Mouse (Mus musculus) stomach, postnatal 0 days (tissue): Measurements from ENCODE around the gene Cntrob.

ENCODE experiments used
- CTCF ChIP-seq: IDR thresholded peaks from 2 replicates; pipeline ENCODE4 v1.5.1; 2016; ENCODE audit warnings: antibody characterized with exemption, low read depth, mild to moderate bottlenecking, moderate library complexity
- EP300 ChIP-seq: optimal IDR thresholded peaks from 2 replicates; pipeline ENCODE3; 2016; ENCODE audit warnings: antibody characterized with exemption

GRCm38 (mm10) chr11:69298231-69298630 is 25.3 kb downstream of the Cntrob start:
- TF ChIP-seq EP300 = no peak
- no peak for TF ChIP-seq CTCF
